Mouse (Mus musculus): Measurements from ENCODE around the gene Zfp710.

GRCm38 (mm10) chr7:80058405-80059063 is 33.9 kb downstream of the Zfp710 start:
- TF ChIP-seq HCFC1 (IDR thresholded peaks at IDR 0.05; ENCODE audit: low read depth, low read length) (peak; percentile 25; the same call in 1 of the 2 replicates), JUND (conservative IDR thresholded peaks at IDR 0.05; ENCODE audit: low read depth, low read length) (no peak), EP300 (IDR thresholded peaks at IDR 0.05; ENCODE audit: low read length) (0 out of 2 replicates have a peak, but pooled peaks have one; percentile 21), ZC3H11A (IDR thresholded peaks at IDR 0.05; ENCODE audit: low read depth, low read length) (no peak), TCF12 (IDR thresholded peaks at IDR 0.05; ENCODE audit: low read depth, low read length) (0 out of 2 replicates have a peak, but pooled peaks have one; percentile 2)

All from CH12.LX (cell line).